Mouse (Mus musculus) CH12.LX (cell line): ENCODE data around the gene Cacna1i.

Source experiments
- CHD2 ChIP-seq: IDR thresholded peaks from 2 replicates; pipeline ENCODE4 v1.6.1; 2011; ENCODE audit warnings: low read length, improper control_type of control experiment
- CTCF ChIP-seq, 2 experiments: IDR thresholded peaks in 1 of 2; conservative IDR thresholded peaks in 1 of 2; 2 replicates each; pipeline ENCODE4 v1.5.1; 2011 to 2012; ENCODE audit warnings: low read depth in 2 of 2, low read length in 2 of 2, improper control_type of control experiment in 1 of 2, inconsistent platforms in 1 of 2, mild to moderate bottlenecking in 1 of 2, moderate library complexity in 1 of 2
- JUND ChIP-seq: conservative IDR thresholded peaks from 2 replicates; pipeline ENCODE4 v1.6.1; 2011; ENCODE audit warnings: low read depth, low read length, improper control_type of control experiment
- MAFK ChIP-seq: IDR thresholded peaks from 2 replicates; pipeline ENCODE4 v1.6.1; 2011; ENCODE audit warnings: low read length, improper control_type of control experiment; ENCODE audit not compliant: insufficient replicate concordance
- MAZ ChIP-seq: IDR thresholded peaks from 2 replicates; pipeline ENCODE4 v1.6.1; 2012; ENCODE audit warnings: low read depth, mild to moderate bottlenecking, inconsistent platforms, low read length, improper control_type of control experiment, moderate library complexity
- NRF1 ChIP-seq: IDR thresholded peaks from 2 replicates; pipeline ENCODE4 v1.6.1; 2014; ENCODE audit warnings: low read depth, mild to moderate bottlenecking, inconsistent platforms, low read length, improper control_type of control experiment, moderate library complexity
- POLR2A ChIP-seq: IDR thresholded peaks from 2 replicates; pipeline ENCODE4 v1.6.1; 2011; ENCODE audit warnings: low read depth, mild to moderate bottlenecking, improper control_type of control experiment, low read length
- USF1 ChIP-seq: IDR thresholded peaks from 2 replicates; pipeline ENCODE4 v1.6.1; 2014; ENCODE audit warnings: low read depth, mild to moderate bottlenecking, inconsistent platforms, low read length, improper control_type of control experiment
- ZC3H11A ChIP-seq: IDR thresholded peaks from 2 replicates; pipeline ENCODE4 v1.6.1; 2012; ENCODE audit warnings: low read depth, mild to moderate bottlenecking, inconsistent platforms, low read length, improper control_type of control experiment

GRCm38 (mm10) chr15:80254207-80254606 is 32.8 kb upstream of the Cacna1i start:
- TF ChIP-seq USF1 (no peak), CTCF (conservative IDR thresholded peaks at IDR 0.05 in 1 of 2, IDR thresholded peaks at IDR 0.05 in 1 of 2; ENCODE audit: low read depth in 2 of 2, low read length in 2 of 2) (no peak), ZC3H11A (no peak), CHD2 (no peak), MAFK (no peak), MAZ (no peak), JUND (no peak), NRF1 (no peak), POLR2A (no peak)
